Mouse (Mus musculus): ENCODE measurements around the gene Epb41. TPM values are rescaled to one million over a fixed set of nuclear protein-coding genes. Genes with fewer than 3 reads are reported as not detected.

The Epb41 gene
- total RNA-seq, 2 experiments from 2014 or later: 28.3 to 31.3 TPM

DNA sequence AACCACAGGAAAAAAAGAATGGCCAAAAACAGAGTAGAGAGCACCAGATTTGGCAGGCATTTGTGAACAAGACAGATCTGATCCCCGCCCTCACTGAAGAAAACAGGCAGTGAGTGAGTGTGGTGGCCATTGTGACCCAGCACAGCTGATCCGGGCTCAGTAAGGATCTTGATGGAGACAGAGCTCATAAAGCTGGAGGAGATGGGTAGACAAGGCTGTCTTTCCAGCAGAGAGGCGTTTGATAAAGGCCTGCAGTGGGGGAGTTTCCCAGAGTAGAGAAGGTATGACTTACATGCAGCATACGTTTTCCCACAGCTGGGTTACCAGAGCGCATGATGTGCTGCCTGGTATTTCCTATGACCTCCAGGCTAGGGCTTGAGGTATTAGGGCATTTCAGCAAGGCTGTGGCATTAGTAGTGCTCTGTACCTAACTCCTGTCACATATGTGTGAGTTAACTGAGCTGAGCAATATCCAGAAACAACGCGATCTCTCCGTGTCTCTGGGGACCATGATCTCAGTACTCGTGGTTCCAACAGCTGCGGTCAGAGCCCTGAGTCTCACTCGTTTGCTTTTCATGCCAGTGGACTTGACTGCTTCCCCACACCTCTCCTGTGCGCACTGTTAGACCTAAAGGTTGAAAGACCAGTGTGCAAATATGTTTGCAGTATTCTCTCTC, 176.5 kb downstream of the Epb41 start:
- no peak for DNase-seq (ENCODE audit: low spot score in 2 of 2)

DNA sequence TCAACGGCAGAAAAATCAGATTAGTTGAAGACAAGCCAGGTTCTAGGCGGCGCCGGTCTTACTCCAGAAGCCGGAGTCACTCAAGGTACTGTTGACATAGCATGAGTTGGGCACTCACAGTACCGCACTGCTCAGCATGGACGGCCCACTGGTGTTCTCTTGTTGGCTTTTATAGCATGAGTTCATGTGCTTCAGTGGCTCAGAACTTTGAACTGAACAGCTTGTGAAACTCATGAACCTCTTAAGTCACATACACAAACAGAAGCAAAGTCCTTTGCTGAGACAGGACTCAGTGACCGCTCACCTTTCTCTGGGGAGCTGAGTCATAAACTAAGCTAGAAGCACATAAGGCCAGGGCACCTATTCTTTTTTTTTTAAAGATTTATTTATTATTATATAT, 177.3 kb downstream of the Epb41 start:
- DNase-seq (ENCODE audit: low spot score in 2 of 2): no peak

DNA sequence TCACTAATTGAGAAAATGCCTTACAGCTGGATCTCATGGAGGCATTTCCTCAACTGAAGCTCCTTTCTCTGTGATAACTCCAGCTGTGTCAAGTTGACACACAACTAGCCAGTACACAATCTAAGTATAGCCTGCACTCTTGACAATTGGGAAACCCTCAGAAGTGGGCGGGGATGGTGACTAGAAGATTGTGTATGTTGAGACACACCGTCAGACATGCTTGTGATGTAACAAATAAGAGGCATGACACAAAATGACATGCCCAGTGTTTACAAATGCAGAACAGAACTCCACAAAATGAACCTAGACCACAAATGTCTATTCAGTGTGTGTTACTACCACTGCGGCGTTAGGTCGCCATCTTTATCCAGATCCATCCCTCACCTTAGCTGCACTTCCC, 178.0 kb downstream of the Epb41 start:
- DNase-seq (ENCODE audit: low spot score in 2 of 2): no peak

DNA sequence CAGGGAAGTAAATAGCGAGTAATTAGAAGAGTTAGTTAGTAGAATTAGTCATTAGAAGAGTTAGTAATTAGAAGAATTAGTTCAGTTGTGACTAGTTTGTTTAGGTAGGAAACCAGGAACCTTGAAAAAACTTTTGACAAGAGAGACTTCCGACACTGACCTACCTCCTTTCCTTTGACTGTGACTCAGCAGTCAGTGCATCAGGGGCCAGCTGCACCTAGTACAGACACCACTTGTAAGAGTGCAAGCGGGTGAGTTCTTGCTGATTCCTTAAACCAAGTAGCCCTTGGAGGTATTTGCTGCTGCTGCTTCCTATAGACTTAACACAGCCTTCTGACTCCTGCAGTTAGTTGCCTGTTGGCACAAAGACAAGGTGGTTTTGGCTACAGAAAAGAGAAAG, 184.4 kb downstream of the Epb41 start:
- no peak for DNase-seq (ENCODE audit: low spot score in 2 of 2)

DNA sequence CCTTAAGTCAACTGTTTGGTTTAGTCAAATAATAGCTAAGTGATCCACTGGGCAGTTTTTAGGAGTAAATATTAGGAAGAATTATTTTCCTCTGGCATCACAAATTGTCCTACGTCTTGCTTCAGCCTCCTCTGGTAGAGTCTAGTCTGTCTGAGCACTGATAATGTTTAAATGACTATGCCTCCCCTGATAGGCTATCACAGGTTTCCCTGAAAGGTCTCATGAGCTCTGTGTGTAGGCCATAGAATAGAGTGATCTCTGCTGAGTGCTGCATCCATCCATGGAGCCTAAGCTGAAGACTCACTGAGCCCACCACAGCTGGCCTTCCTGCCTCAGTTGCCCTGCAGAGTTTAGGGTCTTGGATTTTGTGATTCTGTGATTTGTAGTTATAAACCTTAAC, 186.6 kb downstream of the Epb41 start:
- DNase-seq (ENCODE audit: low spot score in 2 of 2): no peak

DNA sequence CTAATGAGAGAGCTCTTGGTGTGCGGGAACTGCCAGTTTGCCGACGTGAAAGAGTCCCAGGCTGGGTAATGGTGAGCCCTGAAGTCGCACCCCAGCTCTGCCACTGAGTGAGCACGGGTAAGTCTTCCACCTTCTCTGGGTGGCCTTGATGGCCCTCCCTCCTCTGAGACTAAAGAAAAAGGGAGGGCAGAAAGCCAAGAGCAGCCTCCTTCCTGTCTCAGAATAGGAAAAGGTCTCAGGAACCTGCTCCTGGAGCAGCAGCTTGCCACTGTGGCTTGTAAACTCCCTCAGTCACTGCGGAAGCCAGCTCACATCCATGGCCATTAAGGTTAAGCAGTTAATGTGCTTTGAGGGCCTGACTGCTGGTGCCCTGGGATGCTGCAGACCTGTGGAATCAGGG, 189.7 kb downstream of the Epb41 start:
- no peak for DNase-seq (ENCODE audit: low spot score in 2 of 2)

DNA sequence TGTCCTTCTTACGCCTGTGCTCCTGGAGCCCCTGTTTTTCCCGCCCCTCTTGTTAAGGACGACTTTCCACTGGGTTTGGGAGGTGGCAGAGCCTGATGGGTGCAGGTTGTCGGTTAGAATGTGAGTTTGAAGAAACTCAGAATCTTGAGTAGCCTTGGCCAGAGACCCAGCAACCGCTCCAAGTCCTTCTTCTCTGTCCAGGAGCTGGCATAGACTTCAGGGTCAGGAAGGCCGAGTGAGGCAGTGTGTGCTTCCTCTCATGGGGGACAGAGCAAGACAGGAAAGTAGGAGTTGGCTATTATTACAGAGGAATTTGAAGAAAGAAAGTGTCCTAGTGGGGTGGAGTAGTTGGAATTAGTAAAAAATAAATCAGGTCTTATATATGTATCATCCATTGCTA, 191.6 kb downstream of the Epb41 start:
- DNase-seq (ENCODE audit: low spot score in 2 of 2): no peak

DNA sequence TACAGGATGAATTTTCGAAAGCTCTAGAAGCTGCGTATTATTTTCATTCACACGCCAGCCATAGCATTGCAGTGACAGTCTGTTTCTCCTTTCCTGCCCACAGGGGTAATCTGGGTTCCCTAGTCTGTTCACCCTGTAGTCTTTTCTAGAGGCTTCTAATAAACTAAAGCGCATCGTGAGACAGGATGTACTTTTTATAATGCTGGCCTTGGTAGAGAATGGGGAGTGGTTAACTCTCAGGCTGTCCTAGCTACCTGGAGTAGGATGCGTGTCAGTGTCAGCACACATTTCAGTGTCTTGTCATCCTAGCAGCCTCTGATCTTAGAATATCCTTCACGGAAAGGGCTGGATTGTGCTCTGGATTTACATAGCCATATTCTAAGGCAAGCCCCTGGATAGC, 193.8 kb downstream of the Epb41 start:
- no peak for DNase-seq (ENCODE audit: low spot score in 2 of 2)

DNA sequence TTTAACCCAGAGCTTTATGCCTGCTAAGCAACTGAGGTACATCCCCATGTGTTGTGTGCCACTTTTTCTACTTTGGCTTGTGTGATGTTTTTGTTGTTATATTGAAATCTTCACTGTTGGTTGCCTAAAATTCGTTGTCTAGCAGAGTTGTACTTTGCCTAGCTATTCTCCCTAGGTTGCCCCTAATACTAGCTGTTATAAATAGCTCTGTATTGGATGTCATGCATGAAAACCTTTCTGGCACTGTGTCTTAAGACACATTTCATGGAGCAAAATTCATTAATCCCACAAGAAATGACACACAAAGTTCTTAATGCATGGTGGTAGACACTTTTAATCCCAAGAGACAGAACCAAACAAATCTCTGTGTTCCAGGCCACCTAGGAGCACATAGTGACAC, 195.4 kb downstream of the Epb41 start:
- DNase-seq (ENCODE audit: low spot score in 2 of 2): no peak

DNA sequence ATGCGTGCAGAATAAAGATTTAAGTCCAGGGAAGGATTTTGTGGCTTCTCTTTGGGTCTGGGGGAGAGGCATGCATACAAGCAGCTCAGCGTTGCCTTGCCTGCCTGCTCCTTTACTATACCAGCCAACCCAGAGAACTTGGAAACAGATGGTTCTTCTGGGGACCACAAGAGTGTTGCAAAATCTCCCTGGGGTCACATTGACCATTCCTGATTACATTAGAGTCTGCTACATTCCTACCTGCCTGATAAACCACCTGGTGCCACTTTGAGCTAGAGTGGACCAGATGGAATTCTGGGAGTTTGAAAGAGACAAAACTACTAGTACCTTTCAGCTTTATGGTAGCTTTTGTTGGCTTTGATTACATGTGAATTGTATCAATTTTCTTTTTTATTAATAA, 198.3 kb downstream of the Epb41 start:
- DNase-seq (ENCODE audit: low spot score in 2 of 2): no peak

DNA sequence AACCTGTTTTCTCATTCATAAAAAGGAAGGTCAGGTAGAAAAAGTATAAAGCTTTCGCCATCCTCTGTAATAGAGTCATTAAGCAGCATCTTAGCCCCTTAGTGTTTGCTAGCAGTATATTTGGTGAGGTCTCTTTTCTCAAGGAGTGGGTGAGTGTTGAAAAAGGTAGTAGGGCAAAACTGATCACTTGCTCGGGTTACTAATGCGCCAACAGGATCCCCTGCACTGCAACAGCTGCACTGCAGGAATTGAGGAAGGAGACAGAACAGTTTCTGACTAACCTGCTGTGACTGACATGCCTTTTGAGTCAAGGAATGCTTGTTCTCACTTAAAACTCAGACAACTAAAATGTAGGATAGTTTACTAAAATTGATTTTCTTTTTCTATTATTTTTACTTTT, 199.9 kb downstream of the Epb41 start:
- no peak for DNase-seq (ENCODE audit: low spot score in 2 of 2)

DNA sequence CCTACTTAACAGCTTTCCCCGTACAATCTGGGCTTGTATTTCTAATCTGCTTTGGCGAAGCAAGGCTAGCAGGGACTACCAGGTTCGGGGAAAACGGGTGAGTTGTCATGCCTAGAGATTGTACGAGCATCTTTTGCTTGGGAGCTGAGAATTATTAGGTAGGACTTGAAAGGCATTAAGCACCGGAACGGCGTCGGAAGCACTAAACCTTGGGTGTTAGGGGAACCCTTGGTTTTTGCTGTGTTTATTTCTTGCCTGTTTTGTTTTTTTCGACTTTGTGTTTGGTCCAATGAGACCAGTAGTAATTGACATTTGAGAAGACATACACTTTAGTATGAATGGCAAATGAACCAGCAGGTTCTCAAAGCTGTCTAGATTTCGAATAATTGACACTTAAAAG, 200.6 kb downstream of the Epb41 start:
- DNase-seq (ENCODE audit: low spot score in 2 of 2): no peak

DNA sequence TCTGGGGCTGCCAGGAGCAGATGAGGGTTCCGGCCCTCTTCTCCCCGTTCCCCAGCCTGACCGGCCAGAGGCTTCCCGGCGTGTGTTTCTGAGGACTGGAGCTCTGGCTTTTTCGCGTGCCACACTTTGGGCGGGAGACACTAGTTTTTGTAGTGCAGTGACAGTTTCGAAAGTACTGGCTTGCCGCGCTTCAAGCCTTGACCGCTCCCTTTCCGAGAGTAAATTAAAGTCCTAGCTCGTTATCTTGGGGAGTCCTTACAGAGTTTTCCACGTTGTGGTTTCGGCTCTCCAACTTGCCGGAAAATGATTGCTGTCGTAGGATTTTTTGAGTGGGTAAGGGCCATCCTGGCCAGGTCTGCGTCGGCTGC, 201.0 kb downstream of the Epb41 start:
- no peak for DNase-seq (ENCODE audit: low spot score in 2 of 2)

Small RNAs within 50 kb of the gene (microRNA-seq; reads per million reads assigned to microRNA genes)
- 0 reads per million in 2 experiments for gene Gm27445

Other genes starting within 250 kb of the Epb41 start
- 10 to 100 TPM; 66.8 to 82.5 TPM for gene Ptpru, start 237.0 kb downstream of the Epb41 start, total RNA-seq (2021)
- gene Mecr, start 231.9 kb downstream of the Epb41 start, total RNA-seq (2021): 10 to 100 TPM; 36.4 to 37.0 TPM
- 10 to 100 TPM; 68.6 to 70.3 TPM for gene Srsf4, start 201.7 kb downstream of the Epb41 start, total RNA-seq (2021)
- 1 to 10 TPM; 2.2 to 2.3 TPM for gene Tmem200b, start 153.6 kb downstream of the Epb41 start, total RNA-seq (2021)
- gene Gm10300, start 624 bp downstream of the Epb41 start, total RNA-seq (2021): not detected
- gene Oprd1, start 69.2 kb upstream of the Epb41 start, total RNA-seq (2021): 1 to 10 TPM; 7.5 to 8.5 TPM
- gene Ythdf2, start 137.0 kb upstream of the Epb41 start, total RNA-seq (2021): 10 to 100 TPM; 46.4 to 49.5 TPM
- 10 to 100 TPM; 24.2 to 26.7 TPM for gene Gmeb1, start 186.3 kb upstream of the Epb41 start, total RNA-seq (2021)
- 10 to 100 TPM; 18.5 to 22.2 TPM for gene Taf12, start 199.1 kb upstream of the Epb41 start, total RNA-seq (2021)
- 1 to 10 TPM in 1 of 2 experiments, under 1 TPM in 1; 0.72 to 1.5 TPM for gene Rab42, start 228.1 kb upstream of the Epb41 start, total RNA-seq (2021)